Mouse (Mus musculus) gastrocnemius, adult 18-20 months (tissue): ENCODE measurements around the gene Cpvl. TPM values are rescaled to one million over a fixed set of nuclear protein-coding genes. Genes with fewer than 3 reads are reported as not detected.

Source experiments
- DNase-seq: peaks from one replicate; pipeline ENCODE4 v3.0.0; 2021; ENCODE audit warnings: low spot score
- long read RNA-seq, 2 experiments: library from polyadenylated mRNA; stranded (forward); transcript quantifications; one replicate each; pipeline ENCODE4 v2.0.0; 2021
- total RNA-seq, 2 experiments: library from RNA; stranded (reverse); gene quantifications; 2 replicates each; pipeline ENCODE4 v1.2.3; 2021

Gene Cpvl
- not detected for total RNA-seq
- long read RNA-seq, experiment 1 = 0 reads
- long read RNA-seq, experiment 2 = 0 reads

DNA sequence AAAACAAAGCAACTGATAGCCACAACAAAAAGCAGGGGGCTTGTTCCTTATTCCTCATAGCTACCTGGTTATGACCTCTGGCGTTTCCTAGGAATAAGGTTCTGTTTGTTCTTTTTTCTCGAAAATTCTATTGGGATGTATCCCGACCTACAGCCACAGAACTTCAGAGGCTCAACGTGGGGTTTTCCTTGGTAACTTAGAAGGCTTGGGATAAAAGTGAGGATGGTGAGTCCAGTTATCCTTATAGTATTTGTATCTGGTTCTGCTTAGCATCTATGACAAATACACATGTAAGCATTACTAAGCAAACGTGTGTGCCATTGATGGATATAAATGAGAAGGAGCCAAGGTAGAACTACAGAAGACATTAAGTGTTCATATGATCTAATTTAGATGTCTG is at the start of gene Cpvl:
TSS of gene Cpvl (minus strand) at position 101 of the 400 bp plus-strand sequence.
- DNase-seq = no peak

DNA sequence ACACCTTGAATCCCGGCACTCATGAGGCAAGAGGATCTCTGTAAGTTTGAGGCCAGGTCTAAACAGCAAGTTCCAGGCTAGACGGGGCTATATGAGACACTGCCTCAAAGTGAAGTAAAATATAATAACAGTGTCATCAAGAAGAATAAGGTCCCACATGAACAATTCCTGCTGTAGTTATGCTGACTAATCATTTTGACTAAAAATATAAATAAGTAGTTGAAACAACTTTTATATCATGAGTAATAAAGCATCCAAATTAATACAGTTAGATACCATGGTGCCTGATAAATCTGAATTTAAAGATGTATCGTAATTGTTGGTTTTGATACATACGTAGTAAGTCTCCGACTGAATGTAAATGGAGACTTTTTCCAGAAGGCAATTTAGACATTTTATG is 45.4 kb upstream of the Cpvl start:
- DNase-seq = no peak

DNA sequence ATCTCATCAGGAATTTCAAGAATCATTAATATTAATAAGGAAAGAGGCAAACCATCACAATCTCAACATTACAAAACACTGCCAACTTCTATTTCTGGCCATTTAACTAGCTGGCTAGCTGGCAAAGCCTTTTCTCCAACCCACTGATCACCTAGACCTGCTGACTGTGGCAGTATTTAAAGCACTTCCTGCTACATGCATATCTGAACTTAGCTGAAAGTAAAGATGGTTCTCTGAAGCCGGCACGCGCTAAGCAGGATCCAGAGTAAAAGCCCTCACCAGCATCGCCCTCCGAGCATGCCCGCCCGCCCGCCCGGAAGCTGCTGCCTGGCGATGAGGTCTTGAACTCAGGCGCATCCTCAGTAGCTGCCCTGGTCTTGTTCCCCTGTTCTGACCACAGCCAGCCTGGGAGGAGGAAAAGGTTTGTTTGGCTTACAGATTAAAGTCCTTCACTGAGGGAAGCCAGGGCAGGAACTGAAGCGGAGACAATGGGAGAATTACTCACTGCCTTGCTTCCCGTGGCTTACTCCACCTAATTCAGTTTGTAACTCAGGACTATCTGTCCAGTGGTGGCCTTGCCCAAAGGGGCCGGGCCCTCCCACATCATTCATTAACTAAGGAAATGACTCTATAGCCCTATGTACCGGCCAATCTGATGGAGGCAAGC is 42.8 kb upstream of the Cpvl start:
- DNase-seq = no peak

DNA sequence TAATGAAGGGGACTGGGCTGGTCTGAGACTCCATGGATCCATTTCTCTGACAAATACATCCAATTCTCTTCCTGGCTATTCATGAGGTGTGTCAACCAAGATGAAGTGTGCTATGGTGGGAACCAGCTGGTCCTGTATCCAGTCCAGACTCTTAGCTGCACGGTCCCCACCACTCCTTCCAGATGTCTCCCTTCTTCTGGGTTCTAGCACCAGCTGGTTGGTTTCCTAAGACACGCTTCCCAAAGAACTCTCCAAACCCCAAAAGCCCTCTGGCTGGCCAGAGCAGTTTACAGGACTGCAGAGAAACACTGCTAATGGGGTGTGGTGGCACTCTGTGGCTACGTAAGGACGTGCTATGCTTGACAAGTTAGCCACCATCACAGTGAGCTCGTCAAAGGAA is 40.4 kb upstream of the Cpvl start:
- DNase-seq = no peak

DNA sequence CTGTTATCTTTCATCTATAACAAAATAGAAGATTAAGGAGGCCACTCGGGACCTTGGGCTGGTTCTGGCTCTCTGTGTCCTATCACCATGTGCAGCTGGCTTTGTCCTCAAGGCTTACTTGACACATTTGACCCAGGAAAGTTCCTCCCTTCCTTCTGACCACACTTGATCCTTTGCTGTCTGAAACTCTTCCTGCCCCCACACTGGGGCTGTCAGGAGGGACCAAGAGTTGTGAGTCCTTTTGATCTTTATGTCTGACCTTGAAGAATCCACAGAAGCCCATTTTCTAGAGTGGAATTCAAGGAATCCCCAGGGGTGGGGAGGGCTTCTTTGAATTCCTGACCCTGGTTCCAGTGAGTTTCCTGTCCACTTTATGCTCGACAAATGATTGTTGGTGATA is 39.6 kb upstream of the Cpvl start:
- DNase-seq = no peak

DNA sequence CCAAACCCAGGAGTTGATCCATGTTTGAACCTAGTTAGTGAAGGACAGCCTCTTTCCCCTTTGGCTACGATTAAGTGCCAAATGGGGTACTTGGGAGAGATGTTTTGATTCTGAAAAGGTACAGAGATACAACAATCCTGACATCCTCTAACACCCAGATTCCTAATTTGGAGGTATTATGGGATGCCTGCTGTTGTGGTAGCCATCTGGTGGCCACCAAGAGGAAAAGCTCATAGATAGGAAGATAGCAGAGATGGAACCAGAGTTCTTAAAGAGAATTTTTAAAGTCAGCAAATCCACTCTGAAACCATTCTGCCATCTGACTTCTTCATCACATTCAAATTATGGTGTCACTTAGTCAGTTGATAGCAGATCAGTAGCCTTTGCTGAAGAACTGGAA is 33.7 kb upstream of the Cpvl start:
- no peak for DNase-seq

DNA sequence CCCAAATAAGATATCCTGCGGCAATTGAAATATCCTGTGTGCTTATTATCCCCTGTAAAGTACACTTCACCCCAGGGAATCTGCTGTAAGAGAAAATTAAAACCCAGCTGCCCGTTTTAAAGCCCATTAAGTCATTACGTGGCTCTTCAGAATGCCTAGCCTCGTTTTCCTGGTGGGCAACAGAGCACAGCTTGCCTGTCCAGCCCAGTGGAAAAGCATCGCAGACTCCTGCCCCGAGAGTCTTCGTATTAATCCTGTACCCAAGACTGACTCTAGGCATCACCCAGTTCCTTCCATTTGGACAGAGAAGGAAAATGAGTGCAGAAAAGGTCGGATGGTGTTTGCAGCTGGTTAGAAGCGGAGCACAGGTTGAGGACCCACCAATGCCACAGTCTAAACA is 31.9 kb upstream of the Cpvl start:
- DNase-seq = no peak

DNA sequence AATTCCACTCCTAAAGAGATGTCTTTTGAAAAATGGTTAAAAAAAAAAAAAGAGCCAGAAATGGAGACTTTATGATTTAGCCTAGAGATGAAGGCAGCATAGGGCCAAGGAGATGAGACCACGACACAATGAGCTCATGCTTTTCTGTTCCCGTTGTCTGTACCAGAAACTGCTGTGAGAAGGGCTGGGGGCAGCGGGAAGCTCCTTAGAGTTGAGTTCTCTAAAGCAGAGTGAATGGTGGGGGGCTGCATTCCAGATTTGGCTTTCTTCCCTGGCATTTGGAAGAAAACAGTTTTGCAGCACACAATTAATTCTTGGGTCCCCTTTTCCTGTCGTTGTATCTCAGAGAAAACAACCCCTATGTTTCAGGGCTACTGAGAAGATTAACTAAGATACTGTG is 30.8 kb upstream of the Cpvl start:
- DNase-seq = no peak

DNA sequence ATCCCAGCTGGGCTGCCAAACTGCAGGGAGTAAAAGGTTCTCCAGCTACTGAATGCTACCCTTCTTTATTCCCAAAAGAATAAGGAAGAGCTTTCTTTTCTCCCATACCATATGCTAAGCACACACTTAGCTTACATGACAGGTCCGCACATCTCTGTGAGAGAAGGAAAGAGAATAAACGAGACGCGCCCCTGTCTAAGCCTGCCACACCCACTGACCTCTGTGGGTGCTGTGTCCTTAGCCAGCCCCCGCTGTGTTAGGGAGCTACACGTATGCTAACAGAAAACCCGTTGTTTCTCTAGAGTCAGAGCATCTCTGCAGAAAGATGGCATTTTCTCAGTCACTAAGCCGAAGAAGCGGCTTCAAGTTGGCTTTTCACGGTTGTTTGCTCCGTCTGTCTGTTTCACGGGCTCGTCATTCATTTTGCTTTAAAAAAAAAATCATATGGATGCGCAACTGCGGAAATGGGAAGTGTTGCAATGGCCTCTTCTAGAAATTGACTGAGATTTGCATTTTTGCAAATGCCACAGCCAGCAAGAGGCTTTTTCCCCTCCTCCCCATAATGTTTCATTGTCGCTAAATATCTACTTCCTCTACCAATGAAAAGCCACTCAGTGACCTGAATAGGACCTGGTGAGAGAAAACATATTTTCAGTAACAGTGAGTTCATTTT is 30.1 kb upstream of the Cpvl start:
- no peak for DNase-seq

DNA sequence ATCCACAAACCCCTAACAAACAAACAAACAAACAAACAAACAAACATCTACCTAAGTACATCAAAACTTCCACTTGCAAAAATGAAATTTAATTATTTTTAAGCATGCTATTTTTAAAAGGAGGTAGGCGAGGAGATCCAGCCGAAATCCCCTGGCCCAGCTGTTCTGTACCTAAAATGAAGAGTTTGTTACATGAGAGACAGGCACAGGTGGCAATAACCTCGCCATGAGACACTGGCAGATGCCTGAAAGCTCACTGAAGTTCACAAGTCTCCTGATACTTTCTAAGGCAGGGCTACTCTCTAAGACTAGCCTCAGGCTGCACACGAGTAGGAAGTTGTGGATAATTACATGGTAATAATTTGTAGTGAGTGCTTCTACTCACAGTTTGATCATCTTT is 26.8 kb upstream of the Cpvl start:
- DNase-seq = no peak

DNA sequence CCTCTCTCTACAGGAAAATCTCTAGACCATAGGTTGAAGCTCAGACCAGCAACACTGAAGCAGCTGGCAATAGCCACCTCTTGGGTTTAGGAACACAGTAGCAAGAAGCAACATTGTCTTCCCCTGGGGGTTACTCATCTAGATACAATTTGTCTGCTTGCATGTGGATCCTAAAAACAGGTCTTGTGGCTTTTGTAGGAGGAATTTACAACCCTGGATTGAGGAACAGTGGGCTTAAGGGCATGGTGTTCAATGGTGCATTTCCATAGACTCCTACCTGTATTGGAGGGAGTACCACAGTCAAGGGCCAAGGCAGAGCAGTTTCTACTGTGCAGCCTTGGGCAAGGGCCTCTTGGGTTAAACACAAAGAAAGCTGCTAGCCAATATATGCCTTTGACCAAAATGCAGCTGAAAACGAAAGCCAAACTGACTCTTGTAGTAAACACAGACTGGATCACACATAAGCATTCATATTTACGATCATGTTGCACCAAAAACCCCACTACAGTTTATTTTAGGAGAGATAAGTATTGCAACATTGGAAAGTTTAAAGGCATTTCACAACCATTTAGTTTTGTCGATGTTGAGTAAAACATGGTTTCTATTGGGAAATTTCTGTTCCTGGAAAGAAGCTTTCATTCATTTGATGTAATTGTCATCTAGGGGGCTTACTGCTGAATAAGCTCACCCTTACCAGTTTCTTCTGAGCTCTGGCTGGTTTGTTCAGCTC is 17.9 kb upstream of the Cpvl start:
- no peak for DNase-seq

DNA sequence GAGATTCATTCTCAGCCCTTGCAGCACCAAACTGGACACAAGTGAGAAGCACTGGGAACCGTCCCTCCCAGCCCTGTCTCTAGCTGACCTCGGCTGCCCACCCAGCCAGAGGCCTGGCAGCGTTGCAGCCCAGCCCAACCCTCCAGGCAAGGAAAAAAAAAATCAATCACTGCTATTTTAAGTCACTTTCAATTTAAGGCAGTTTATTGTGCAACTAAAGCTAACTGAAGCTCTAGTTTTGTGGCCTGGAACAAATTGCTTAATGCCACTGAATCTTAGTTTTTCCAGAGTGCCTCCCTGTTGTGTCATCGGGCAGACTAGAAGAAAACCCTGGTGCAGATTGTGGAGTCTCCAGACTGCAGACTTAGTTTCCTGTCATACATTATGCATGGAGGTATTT is 17.0 kb upstream of the Cpvl start:
- DNase-seq = no peak

DNA sequence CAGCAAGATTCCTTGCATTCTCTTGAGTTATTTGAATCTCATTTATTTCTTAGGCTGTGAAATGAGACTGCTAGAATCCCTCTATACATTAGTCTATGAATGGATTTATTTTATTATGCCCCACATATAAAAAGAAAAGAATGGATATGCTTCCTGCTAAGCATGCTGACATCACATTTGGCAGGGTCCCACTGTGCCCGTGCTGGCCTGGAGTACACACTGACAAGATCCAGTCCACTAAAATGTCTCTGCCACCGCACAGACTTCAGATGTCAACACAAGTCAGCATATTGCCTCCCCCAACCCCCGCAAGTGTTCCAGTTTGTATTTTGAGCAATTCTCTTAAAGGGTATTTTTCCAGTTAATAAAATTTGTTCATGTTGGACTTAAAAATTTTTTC is 13.9 kb upstream of the Cpvl start:
- DNase-seq = no peak

DNA sequence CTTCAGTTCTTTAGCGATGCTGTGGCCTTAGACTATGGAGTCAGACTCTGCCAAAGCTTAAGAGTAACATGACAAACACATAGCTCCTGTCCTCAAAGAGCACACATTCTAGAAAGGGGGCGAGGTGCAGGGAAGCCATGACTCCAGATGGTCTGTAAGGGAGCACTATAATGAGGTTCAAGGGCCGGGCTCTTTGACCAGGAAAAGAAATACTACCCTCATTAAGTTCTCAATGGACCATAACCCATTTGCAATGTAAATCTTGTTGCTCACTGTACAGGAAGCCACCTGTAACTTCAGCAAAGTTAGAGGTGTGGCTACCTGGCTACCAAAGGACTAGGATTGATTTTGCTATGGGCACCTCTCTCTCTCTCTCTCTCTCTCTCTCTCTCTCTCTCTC is 8.8 kb upstream of the Cpvl start:
- DNase-seq = no peak

DNA sequence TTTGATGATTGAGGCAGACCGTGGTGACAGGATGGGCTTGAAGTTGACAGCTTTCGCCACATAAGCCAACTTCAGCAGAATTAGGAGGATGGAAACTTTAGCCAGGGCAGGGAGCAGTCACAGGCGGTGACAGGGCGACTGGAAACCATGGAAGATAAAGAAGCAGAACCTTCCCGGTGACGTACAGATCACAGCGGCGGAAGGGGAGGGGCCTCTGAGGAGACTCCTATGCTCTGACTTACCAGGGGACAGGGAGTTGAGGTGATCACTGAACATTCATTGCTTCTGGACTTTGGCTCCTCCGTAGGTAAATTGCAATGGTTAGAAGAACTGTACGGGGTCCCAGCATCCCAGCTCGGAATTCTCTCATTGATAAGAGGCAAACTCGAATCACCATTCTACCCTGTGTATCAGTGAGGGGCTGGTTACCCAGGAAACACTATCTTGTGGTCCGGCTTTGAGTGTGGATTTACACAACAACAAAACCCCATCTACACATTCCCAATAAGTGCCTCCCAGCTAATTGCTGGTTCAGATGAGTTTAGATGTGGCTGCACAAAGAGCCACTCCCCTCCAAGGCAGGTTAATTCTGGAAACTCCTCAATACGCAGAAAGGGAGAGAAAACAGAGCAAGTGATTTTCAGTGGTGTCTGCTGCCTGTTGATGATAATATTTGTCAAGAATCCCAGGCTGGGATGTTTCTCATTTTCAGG is 8.0 kb upstream of the Cpvl start:
- no peak for DNase-seq

DNA sequence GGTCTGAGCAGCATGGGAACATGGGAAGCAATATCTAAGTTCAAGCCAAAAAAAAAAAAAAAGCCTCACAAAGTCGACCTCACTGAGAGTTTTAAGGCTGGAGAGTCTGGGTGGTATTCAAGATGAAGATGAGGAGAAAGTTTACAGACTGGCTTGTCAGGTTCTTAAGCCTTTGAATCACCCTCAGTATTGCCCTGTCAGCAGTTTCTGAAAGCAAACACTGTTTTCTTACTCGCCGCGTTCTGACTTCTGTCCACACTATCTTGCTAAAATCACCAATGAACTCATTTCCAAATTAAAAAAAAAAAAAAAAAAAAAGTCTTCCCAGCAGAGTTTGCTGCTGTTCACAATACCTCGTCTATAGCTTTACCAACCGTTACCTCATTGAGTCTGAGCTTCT is 5.3 kb upstream of the Cpvl start:
- DNase-seq = no peak

DNA sequence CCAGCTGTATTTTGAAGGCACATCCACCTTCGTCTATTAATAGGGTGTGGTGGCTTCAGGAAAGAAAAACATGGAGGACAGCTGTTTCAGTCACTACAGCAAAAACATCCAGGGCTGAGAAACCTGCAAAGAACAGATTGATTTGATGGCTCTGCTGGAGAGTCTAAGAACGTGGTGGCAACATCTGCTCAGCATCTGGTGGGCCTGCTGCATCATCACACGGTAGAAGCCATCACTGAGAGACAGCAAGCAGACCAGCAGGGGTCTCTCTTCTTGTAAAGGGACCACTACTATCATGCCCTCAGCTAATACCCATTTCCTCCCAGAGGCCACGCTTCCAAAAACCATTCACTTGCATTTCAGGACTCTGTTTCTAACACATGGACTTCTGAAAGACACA is 4.1 kb upstream of the Cpvl start:
- no peak for DNase-seq

DNA sequence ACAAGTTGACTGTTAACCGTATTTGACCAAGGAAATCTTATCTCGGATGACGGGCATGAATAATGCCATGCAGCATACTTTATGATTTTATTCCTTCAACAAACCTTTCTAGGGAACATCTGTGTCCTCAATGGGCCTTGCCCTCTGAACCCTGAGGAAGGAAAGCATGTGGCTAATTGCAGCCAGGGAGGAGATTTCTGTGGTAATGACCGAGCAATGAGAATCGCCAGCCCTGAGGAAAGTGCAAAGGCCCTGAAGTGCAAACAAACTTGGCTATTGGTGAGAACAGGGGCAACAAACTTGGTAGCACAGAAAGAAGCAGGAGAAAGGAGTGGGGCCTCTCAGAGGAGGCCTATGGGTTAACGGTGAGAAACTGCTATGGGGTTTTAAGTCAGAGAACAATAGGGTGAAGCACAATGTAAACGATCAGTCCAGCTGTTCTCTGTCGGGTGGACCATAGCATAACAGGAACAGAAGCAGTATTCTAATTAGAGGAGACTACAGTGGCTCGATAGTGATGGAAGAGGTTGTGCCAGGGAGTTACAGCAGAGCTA is 3.7 kb upstream of the Cpvl start:
- no peak for DNase-seq

DNA sequence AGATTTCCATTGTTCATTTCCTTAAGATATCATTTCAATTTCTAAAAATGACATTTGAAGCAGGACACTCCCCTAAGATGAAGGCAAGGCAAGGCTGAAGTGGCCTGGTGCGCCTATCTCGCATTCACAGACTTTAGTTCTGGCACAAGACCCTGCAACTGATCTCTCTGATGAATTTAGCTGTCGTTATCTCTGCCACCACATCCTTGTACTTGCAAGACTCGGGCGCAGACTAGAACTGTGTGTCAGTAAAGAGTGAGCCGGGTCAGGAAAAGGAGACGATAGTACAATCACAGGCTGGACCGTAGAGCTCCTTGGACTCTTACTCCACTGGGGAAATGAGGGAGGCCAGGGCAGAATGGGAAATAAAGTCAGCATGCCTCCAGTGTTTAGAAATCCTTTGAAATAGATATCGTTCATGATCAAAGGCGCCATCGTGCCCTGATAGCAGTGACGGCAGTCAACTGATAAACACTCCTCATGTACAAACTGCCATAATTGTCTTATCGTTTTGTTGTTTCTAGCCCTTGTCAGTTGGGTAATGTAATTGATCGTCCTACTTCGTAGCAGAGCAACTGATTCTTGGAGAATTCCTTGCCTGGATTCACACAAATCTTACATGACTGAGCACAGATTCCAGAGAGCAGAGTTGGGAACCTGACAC is 2.5 kb upstream of the Cpvl start:
- DNase-seq = no peak

DNA sequence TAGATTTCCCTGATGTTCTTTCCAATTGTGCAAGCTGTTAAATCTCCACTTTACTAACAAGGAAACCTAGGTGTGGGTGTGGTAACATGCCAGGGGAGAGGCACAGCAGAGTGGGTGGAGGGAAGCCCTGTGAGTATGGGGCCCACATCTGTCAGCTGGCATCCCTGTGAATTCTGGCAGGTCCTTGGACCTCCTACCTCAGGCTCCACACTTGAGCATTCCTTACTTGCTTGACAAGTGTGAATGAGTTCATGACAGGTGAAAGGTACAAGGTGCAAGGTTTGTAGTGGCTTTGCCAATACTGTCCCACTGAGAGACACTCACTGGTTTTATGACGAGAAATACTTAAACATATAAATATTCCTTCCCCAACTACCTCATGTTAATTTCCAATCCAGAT is 4.4 kb downstream of the Cpvl start:
- no peak for DNase-seq

DNA sequence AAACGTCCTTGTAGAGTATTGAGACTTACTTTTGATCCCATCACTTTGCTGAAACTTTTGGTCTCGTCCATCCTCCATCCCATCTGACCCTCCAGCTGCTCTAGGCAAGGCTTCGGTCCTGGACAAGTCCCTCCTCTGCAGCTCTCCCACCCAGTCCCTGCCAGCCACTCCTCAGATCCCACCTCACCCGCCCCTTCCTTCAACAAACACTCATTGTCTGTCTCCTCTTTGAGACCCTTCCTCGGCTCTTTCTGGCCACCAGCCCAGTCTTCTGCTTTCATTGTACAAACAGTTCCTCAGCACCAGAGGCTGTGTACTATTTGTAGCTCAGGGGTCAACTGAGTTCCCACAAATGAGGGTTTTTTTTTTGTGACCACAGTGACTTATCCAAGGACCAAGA is 5.0 kb downstream of the Cpvl start:
- no peak for DNase-seq
